Mouse (Mus musculus) spleen, adult 2 months (tissue): Measurements from ENCODE around the gene Arhgdia. TPM values are rescaled to one million over a fixed set of nuclear protein-coding genes. Genes with fewer than 3 reads are reported as not detected.

Experiments used
- DNase-seq, 2 experiments: peaks; one replicate each; pipeline versions ENCODE4 v3.0.0 to v3.0.0-alpha.2; 2012 to 2021; ENCODE audit warnings: low spot score in 2 of 2, low read depth in 1 of 2
- H3K27ac ChIP-seq: fragments of 200-500 bp; 2 replicates; pipeline ENCODE4 v1.5.1; 2012; ENCODE audit warnings: low read length, inconsistent platforms; ENCODE audit not compliant: insufficient read depth
- H3K27me3 ChIP-seq: fragments of 200-500 bp; 2 replicates; pipeline ENCODE4 v1.6.1; 2012; ENCODE audit warnings: mild to moderate bottlenecking, moderate library complexity, low read length, inconsistent platforms; ENCODE audit not compliant: control insufficient read depth, insufficient read depth
- H3K36me3 ChIP-seq: fragments of 200-500 bp; 2 replicates; pipeline ENCODE4 v1.6.1; 2012; ENCODE audit warnings: mild to moderate bottlenecking, low read length, inconsistent platforms; ENCODE audit not compliant: control insufficient read depth, insufficient read depth
- H3K4me1 ChIP-seq: fragments of 200-500 bp; 2 replicates; pipeline ENCODE4 v1.6.1; 2011; ENCODE audit warnings: inconsistent platforms; ENCODE audit not compliant: control insufficient read depth, insufficient read depth, insufficient read length
- H3K4me3 ChIP-seq: fragments of 200-500 bp; 2 replicates; pipeline ENCODE4 v1.5.1; 2011; ENCODE audit warnings: mild to moderate bottlenecking, inconsistent platforms; ENCODE audit not compliant: insufficient read depth, insufficient read length; ENCODE audit errors: extremely low read depth
- CTCF ChIP-seq: fragments of 200-500 bp; IDR thresholded peaks from 2 replicates; pipeline ENCODE4 v1.5.1; 2011; ENCODE audit warnings: mild to moderate bottlenecking, inconsistent platforms; ENCODE audit not compliant: insufficient read depth, insufficient read length, insufficient replicate concordance; ENCODE audit errors: extremely low read depth
- POLR2A ChIP-seq: fragments of 200-500 bp; IDR thresholded peaks from 2 replicates; pipeline ENCODE4 v1.6.1; 2011; ENCODE audit warnings: low read depth, low read length, inconsistent platforms
- WGBS: fragments of 180-500 bp; shearing (Covaris S2); methylation state at CpG from one replicate; pipeline ENCODE4 v1.1.7; 2018; 5-methylcytosine and 5-hydroxymethylcytosine counted together
- polyA plus RNA-seq: library from polyadenylated mRNA; depleted of rRNA; stranded (reverse); fragments of >200 nt; gene quantifications from 2 replicates; pipeline ENCODE4 v1.2.3, GENCODE M21; 2012

Arhgdia gene
- polyA plus RNA-seq, 1 experiment: 620 TPM

DNA sequence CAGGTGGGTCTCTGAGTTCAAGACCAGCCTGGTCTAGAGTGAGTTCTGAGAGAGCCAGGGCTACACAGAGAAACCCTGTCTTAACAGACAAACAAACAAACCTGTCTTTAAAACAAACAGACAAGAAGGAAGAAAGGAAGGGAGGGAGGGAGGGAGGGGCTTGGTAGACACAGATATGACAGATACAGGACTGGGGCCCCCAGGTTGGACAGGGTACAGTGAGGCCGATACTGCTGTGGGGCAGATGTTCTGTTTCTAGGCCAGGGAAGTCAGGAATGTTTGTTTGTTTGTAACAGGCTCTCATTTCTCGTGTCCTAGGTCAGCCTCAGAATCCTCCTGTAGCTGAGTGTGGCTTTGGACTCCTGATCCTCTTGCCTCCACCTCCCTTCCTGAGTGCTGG lies 22.1 kb upstream of the Arhgdia start:
- no peak overlapping the region for H3K4me3 ChIP-seq
- H3K36me3 ChIP-seq: peaks cover 11% of the 10 kb centered on the region
- peaks cover 8% of the 10 kb centered on the region for H3K4me1 ChIP-seq
- H3K27me3 ChIP-seq: no peaks in the 10 kb centered on the region
- H3K27ac ChIP-seq: no peak overlapping the region
- DNase-seq: no peak
- TF ChIP-seq POLR2A: no peak
- no peak for TF ChIP-seq CTCF
- 89% methylated on average over 2 of the region's 2 CpGs for WGBS

DNA sequence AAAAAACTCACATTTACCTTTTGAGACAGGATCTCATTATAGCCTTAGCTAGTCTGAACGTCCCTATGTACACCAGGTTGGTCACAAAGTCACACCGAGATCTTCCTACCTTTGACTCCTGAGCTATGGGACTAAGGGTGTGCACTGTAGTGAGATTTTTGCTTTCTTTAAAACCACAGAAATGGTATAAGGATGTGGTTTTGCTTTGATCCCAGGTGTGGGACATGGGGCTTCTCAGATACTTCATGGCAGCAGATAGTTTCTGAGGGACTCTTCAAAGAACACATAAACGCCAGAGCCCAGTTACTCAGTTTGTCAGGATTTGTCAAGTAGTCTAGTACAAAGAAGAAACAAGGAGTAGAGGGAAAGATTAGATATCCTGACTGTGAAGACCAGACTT lies 19.3 kb upstream of the Arhgdia start:
- Histone ChIP-seq H3K4me1 (peaks cover 17% of the 10 kb centered on the region), H3K4me3 (no peak overlapping the region), H3K36me3 (peaks cover 17% of the 10 kb centered on the region), H3K27ac (no peak overlapping the region), H3K27me3 (no peaks in the 10 kb centered on the region)
- WGBS: 25% methylated on average over 3 of the region's 3 CpGs
- TF ChIP-seq CTCF: no peak
- TF ChIP-seq POLR2A: no peak
- DNase-seq: no peak

DNA sequence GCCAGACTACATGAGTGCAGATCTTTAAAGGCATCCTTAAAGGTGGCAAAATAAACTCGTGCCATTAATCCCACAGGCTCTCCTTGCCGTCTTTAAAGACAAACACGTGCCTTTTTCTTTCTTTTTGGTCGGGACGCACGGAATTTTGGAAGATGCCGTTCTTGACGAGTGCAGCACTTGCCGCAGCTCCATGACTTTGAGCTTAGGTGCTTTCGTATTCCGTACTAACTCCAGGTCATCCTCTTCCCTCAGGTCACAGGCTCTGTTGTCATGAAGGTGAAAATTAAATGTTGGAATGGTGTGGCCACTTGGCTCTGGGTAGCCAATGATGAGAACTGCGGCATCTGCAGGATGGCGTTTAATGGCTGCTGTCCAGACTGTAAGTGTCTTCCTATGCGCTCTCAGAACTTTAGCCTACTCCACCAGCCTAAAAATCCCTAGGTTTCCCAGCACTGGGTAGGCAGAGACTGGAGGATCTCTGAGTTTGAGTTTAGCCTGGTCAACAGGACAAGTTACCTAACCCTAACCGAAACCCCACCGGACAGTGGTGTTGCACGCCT lies 17.6 kb upstream of the Arhgdia start:
- H3K27ac ChIP-seq: peak overlapping the region; percentile 84
- peaks cover 17% of the 10 kb centered on the region for H3K4me1 ChIP-seq
- 53% methylated on average over 17 of the region's 17 CpGs for WGBS
- no peaks in the 10 kb centered on the region for H3K27me3 ChIP-seq
- peaks cover 24% of the 10 kb centered on the region for H3K36me3 ChIP-seq
- peak overlapping the region; percentile 84 for H3K4me3 ChIP-seq
- no peak for TF ChIP-seq POLR2A
- no peak for TF ChIP-seq CTCF
- no peak for DNase-seq

DNA sequence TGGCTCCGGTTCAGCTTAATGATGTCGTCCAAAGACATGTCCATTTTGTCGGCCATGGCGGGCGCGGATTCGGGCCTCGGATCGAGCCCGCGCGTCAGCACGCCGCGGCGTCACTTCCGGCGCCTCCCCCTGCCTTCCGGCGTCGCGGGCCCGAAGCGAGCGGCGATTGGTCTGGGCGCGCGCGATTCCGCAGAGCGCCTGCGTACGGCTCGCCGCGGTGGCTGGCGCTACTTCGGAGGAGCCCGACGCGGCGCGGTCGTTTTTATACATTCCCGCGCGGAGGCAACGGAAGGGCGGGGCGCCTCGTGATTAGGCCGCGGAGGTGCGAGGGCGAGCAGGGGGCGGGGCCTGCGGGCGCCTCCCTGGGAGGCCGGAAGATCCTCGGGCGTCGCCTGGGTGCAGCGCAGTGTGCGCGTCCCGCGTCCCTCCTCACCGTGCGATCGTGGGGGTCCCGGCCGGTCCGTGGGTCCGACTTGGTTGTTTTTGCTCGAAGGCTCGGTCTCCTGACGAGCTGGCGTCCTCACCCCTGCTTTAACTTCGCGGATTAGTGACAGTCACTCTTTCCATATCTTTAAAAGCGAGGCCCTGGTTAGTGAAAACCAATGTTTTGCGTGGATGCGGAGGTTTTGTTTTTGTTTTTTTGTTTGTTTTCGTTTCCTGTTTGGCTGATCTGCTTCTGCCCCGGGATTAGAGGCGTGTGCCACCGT lies 17.0 kb upstream of the Arhgdia start, which contains the start of the genes Alyref and Anapc11:
Gene Alyref (minus strand): TSS at position 83 of the 707 bp plus-strand sequence.
Gene Anapc11 (plus strand): TSS at position 139 of the 707 bp plus-strand sequence.
- under 1% methylated on average over 87 of the region's 88 CpGs for WGBS
- no peaks in the 10 kb centered on the region for H3K27me3 ChIP-seq
- peak within 1 kb of the TSS; percentile 84 for H3K4me3 ChIP-seq
- peaks cover 28% of the 10 kb centered on the region for H3K36me3 ChIP-seq
- H3K4me1 ChIP-seq: peaks cover 17% of the 10 kb centered on the region
- peak; percentile 91 to 93 for DNase-seq
- peak within 1 kb of the TSS; percentile 84 for H3K27ac ChIP-seq
- TF ChIP-seq POLR2A (peak; percentile 78), CTCF (no peak)

GRCm38 (mm10) chr11:120597240-120598235 lies 16.1 kb upstream of the Arhgdia start:
- H3K4me3 ChIP-seq: peak overlapping the region; percentile 84
- H3K4me1 ChIP-seq: peaks cover 17% of the 10 kb centered on the region
- H3K36me3 ChIP-seq: peaks cover 31% of the 10 kb centered on the region
- TF ChIP-seq CTCF (no peak), POLR2A (no peak)
- DNase-seq: no peak
- WGBS: 4% methylated on average over 97 of the region's 99 CpGs
- H3K27me3 ChIP-seq: no peaks in the 10 kb centered on the region
- H3K27ac ChIP-seq: peak overlapping the region; percentile 71

GRCm38 (mm10) chr11:120588531-120588930 lies 7.1 kb upstream of the Arhgdia start:
- 62% methylated on average over 6 of the region's 6 CpGs for WGBS
- Histone ChIP-seq H3K4me3 (no peak overlapping the region), H3K27ac (no peak overlapping the region), H3K27me3 (no peaks in the 10 kb centered on the region), H3K36me3 (peaks cover 17% of the 10 kb centered on the region), H3K4me1 (no peaks in the 10 kb centered on the region)
- no peak for TF ChIP-seq POLR2A
- no peak for TF ChIP-seq CTCF
- no peak for DNase-seq
